Mouse (Mus musculus): Measurements from ENCODE around the gene Mrpl38. TPM values are rescaled to one million over a fixed set of nuclear protein-coding genes. Genes with fewer than 3 reads are reported as not detected.

Mrpl38 gene
- total RNA-seq, 1 experiment from 2014 or later, result 86.5 TPM

- no peak for DNase-seq
These were observed 27.6 kb downstream of the Mrpl38 start for GRCm38 (mm10) chr11:116111067-116111466.

DNA sequence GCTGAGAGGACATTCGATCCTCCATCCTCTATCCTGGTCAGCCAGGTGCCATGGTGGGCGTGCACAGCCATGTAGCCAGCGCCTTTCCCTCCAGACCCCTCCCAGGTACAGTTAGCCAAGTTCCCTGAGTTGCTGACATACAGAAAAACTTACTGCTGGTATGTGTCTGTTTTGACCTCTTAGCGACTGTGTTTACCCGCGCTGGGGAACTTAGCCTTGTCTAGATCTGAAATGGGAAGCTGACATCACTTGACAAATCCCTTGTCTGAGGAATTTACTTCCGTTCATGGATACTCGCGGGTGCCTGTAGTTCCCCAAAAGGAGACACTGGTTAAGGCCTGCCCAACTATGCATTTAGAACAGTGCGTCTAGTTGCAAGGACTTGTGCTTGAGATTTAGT, 28.1 kb downstream of the Mrpl38 start:
- no peak for DNase-seq

GRCm38 (mm10) chr11:116110131-116110530, 28.5 kb downstream of the Mrpl38 start:
- peak; percentile 84 for DNase-seq

- no peak for DNase-seq
These were observed 29.1 kb downstream of the Mrpl38 start for GRCm38 (mm10) chr11:116109441-116110081.

GRCm38 (mm10) chr11:116108464-116109137, 30.1 kb downstream of the Mrpl38 start:
- DNase-seq, result peak; percentile 66

DNA sequence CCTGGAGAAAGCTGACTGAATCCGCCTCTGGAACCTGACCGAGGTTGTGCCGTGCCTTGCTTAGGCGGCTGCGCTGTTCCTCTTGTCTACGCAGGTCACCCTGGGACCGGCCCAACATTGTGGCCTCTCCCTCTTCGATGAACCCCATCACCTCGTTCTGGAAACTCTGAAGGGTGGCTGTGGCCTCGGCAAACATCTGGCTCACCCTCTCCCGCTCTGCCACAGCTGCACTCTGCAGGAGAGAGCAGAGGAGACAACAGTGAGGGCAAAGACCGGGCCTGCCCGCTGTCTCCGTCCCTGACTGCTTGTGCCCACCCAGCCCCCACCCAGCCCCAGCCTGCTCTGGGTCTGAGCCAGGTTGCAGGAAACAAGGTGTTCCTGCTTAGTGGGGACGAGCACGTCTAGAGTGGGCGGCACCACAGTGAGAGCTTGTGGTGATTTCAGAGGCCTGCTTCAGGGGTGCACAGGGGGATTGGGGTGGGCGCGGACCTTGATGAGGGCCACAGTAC, 30.8 kb downstream of the Mrpl38 start:
- DNase-seq, result no peak

DNA sequence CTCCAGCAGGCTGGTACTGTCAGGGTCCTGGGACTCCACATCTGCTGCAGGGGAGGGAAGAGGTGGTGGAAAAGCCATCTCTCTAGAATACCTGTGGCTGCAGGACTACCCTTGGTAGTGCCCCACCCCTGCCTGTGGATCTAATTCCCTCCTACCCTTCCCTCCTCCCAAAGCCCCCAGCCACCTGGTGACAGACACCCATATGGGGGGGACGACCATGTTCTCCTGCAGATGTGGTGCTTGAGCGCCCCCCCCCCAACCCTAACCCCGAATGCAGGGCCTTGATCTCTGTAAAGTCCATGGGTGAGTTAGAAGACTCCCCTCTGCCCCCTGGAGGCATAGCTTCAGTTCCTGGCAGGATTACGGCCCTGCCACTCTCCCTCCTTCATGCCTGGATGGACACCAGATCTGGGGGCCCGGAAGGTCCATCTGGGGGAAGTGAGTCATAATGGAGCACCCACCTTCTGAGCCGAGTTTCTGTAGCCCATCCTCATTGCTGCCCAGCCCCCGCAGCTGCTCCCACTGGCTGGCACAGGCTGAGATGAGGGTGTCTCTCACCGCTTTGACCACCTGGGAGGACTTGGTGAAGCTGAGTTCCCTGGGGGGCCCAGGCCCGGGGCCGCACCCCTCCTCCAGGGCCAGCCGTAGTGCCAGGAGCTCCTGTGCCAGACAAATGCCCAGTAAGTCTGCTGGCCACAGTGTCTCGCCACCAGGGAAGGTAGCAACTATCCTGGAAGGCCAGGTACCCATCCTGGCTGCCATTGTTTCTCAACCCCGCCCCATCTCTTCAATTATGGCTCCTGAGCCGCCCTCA, 31.5 kb downstream of the Mrpl38 start:
- no peak for DNase-seq

DNA sequence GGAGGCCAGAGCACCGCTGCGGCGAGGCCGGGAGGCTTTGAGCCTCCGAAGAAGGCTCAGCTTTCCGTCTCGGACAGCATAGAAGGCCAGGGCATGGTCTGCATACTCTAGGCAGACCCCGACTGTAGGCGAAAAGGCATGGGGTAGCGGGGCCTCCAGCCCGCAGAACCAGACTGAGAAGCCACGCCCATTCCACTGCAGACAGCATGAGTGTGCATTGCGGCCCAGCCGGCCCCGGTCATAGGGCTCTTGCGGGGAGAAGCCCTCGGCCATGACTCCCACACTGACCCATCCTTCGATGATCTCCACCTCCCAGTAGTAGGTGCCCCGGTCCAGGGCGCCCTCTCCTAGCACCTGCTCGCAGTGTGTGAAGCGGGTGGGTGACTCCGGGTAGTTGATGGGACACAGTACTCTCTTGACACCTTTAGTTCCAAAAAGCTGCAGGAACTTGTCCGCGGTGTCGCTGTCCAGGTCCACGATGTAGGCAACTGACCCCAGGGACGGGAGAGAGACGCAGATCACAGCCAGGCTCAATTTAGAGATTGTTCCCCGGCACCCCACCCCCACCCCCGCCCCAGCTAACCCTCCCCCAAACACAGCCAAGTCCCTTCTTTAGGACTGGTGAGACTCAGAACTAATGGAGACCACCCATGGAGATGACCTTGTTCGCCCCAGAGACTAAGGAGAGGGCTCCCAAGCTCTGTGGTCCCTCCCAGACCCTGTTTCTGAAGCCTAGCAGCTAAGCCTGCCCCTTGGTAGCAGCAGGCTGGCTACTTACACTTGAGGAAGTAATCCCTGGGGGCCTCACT, 32.3 kb downstream of the Mrpl38 start:
- no peak for DNase-seq

DNA sequence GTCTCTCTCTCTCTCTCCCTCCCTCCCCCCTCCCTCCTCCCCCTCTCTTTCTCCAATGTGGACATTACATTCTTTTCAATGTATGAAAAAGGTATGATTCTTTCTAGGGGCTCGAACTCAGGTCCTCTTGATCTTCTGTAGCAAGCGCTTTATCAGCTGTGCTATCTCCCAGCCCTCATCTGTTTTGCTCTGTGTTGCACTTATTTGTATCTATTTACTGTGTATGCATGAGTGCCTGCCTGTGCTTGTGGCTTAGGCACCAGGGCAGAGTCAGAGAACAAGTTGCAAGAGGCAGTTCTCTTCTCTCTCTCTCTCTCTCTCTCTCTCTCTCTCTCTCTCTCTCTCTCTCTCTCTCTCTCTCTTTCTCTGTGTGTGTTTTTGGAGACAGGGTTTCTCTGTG, 33.6 kb downstream of the Mrpl38 start:
- DNase-seq, result no peak

DNA sequence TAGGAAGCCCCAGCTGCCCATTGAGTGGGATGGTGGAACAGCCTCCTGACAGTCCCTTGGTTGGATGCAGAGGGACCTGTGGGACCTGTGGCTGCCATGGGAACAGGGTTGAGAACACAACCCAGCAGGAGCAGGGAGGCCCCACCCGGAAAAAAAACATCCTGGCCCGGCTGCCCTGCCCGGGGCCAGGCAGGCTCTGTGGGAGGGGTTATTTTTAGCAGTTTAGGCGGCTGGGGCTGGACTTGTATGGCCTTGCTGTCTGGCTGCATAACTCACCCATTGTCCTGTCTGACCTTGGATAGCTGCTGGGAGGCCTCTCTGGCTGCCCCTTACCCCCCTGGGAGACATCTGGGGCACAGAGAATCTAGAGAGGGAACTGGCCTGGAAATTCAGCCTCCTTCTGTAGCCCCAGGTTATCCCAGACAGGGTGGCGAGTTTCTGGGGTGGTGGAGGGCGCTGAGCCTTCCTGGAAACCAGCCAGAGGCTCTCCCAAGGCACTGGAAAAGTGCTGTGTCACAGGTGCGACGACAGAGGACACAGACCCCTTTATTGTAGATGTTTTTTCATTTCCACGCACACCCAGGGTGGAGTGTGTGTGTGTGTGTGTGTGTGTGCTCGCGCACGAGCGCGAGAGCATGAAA, 34.5 kb downstream of the Mrpl38 start:
- DNase-seq, result peak; percentile 64

DNA sequence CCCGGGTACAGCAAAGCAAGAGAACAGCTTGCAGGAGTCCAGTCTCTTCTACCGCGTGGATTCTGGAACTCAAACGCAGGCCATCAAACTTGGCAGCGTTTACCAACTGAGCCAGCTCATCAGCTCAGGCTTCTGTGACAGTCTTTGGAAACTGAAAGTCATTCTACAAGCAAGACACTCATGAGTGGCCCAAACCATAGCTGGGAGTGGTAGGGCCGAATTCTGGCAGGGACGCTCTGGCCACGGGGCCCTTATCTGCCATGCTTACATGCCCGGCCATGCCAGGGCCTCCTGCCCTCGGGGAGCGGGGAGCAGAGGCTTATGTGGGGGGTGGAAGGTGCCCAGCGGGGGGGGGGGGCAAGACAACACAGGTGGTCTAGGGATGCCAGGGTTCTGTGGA, 35.1 kb downstream of the Mrpl38 start:
- DNase-seq, result no peak

DNA sequence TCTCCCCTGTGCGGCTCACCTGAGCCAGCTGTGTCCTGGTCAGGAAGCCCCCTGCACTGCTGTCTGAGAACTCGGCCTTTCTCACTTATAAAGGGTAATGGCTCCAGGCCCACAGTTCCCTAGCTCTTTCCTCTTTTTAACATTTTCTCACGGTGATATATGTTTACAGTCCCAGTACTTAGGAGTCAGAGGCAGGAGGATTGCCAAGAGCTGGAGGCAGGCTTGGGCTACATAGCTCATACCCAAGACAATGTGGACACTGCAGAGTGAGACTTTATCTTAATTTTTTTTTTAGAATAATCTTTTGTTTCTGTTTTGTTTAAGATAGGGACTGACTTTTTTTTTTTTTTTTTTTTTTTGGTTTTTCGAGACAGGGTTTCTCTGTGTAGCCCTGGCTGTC, 36.2 kb downstream of the Mrpl38 start:
- DNase-seq, result no peak

- DNase-seq, result no peak
These were observed 36.7 kb downstream of the Mrpl38 start for GRCm38 (mm10) chr11:116101931-116102381.

DNA sequence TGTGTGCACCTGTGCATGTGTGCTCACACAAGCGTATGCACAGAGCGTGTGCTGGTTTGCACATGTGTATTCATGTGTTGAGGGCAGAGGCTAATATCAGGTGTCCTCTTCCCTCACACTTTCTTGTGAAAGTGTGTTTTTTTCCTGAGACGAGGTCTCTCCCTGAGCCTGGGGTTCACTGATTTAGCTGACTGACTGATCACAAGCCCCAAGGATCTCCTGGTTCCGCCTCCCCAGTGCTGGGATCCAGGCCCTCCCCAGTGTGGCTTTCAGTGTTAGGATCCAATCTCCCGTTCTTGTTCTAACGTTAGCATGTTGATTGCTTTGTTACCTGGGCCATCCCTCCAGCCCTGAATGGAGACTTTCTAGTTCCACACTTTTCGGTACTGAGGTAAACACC, 37.8 kb downstream of the Mrpl38 start:
- no peak for DNase-seq

GRCm38 (mm10) chr11:116100385-116100784, 38.3 kb downstream of the Mrpl38 start:
- no peak for DNase-seq

- no peak for DNase-seq
These were observed 39.2 kb downstream of the Mrpl38 start for GRCm38 (mm10) chr11:116099462-116099861.

- no peak for DNase-seq
These were observed 39.8 kb downstream of the Mrpl38 start for GRCm38 (mm10) chr11:116098711-116099460.

DNA sequence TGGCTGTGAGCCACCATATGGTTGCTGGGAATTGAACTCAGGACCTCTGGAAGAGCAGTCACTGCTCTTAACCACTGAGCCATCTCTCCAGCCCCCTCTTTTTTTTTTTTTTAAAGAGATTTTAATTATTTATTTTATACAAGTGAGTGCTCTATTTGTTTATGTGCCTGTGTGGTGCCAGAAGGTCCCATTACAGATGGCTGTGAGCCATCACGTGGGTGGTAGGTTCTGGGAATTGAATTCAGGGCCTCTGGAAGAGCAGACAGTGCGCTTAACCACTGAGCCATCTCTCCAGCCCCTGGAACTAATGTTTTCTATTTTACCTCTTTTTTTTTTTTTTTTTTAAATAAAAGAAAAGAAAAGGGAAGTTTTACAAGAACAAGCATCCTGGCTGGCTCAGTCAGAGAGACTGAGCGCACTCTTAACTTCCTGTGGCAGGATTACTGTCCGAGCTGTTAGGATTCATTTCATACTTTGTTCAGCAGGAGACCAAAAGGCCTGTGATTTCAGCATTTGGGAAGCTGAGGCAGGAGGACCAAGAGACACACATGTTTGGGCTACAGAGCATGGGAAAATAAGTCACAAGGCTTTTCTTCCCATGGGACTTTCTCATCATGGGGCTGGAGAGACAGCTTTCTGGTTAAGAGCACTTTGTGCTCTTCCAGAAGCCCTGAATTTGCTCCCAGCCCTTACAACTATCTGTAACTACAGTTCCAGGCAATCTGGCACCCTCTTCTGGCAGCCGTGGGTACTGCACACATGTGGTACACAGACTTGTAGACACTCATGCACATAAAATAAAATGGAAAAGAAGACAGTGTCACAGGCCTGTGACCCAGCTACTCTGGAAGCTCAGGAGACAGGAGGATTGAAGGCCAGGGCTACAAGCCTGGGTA, 42.2 kb downstream of the Mrpl38 start:
- DNase-seq, result no peak

GRCm38 (mm10) chr11:116095573-116095972, 43.1 kb downstream of the Mrpl38 start:
- DNase-seq, result peak; percentile 58

Data from adrenal gland, postnatal 25 days (tissue).